Mouse (Mus musculus): Measurements from ENCODE around the gene Vmn2r33. TPM values are rescaled to one million over a fixed set of nuclear protein-coding genes. Genes with fewer than 3 reads are reported as not detected.
"Not testable (repeated sequence)": the region's sequence is repeated elsewhere in the genome, so short reads cannot be mapped to it uniquely, and the experiment has no call there.

Vmn2r33 gene
- not detected for total RNA-seq (2021)

- DNase-seq (ENCODE audit: low spot score in 2 of 2); intact Hi-C loops (cut with DNase I): not testable (repeated sequence)
These were observed at the start of gene Vmn2r33 for GRCm38 (mm10) chr7:7566686-7567085. Vmn2r33 (minus strand) TSS chr7:7566786.

Other genes starting within 250 kb of the Vmn2r33 start
- not detected for gene Vmn2r30, start 229.2 kb downstream of the Vmn2r33 start, total RNA-seq (2021)
- not detected for gene Gm45783, start 192.2 kb downstream of the Vmn2r33 start, total RNA-seq (2021)
- gene Vmn2r31, start 167.1 kb downstream of the Vmn2r33 start, total RNA-seq (2021): not detected
- gene Vmn2r32, start 86.8 kb downstream of the Vmn2r33 start, total RNA-seq (2021): not detected
- not detected for gene Vmn2r34, start 122.7 kb upstream of the Vmn2r33 start, total RNA-seq (2021)

Data from left cerebral cortex, postnatal 25 days (tissue).